Mouse (Mus musculus) megakaryocyte progenitor cell, adult 5-6 weeks (primary cell): ENCODE results near the gene Vstm2l. TPM values are rescaled to one million over a fixed set of nuclear protein-coding genes. Genes with fewer than 3 reads are reported as not detected.

Experiments
- ATAC-seq: replicated peaks from 2 replicates; pipeline ENCODE4 v1.8.0; 2016; ENCODE audit warnings: mild to moderate bottlenecking, moderate TSS enrichment, inconsistent platforms; ENCODE audit not compliant: poor library complexity
- total RNA-seq, 2 experiments: library from RNA; stranded (forward) in 1 of 2; stranded (reverse) in 1 of 2; fragments of 157-497, 149-512 nt in 1 of 2; fragments of 200-1000 nt in 1 of 2; gene quantifications; 2 replicates each; pipeline versions ENCODE4 v1.2.3 to v1.2.4; 2015 to 2017

The Vstm2l gene
- total RNA-seq, 2 experiments from 2014 or later: not detected

DNA sequence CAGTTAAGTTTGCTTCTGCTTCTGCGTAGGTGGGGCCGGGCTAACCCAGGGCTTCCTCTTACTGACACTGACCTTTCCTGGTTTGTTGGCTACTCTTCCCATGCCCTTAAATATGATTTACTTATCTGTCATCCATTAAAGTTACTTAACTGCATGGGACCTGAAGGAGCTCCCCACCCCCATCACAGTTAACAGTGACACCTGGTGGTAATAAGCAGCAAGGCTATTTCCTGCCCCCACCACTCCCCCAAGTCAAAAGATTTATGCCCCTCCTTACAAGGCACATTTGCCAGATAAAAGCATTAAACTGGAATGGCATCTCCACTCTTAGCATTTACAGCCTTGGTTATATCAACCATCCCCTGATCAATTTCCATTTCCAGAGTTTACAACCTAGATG is 75.5 kb downstream of the Vstm2l start:
- peak; percentile 55; the same call in 1 of the 2 replicates for ATAC-seq

DNA sequence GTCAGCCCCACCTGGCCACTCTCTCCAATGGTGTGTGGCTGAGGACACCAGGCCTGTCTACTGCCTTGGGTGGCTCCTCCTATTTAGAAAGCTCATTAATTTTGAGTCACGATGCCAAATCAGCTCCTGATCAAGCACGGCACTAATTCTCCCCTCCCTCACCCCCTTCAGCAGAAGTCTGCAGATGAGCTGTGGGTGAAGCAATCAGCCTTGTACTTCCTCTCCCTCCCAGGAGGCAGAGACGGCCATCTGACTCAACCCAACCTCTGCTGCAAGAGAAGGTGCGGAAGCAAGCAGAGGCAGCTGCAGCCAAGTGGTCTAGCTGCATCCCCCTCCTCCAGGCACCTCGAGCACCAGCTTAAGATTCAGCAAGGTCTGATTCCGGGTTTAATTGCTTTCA is 76.6 kb downstream of the Vstm2l start:
- peak; percentile 89 for ATAC-seq

DNA sequence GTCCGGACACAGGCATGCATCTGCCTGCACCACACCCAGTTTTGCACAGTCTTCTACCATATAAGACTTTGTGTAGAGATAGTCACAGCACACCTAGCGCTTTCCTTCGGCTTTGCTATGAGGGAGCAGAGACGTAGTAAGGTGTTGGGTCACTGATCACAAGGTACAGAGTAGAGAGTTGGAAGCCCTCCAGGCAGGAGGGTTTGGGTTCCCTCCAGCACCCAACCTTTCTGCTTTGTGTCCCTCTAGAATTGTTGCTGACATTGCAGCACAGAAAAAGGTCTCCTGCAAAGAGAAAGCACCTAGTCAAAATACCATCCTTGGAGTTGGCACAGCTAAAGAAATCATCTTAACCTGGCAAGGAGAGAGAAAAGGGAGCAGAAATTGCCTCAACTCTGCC is 78.0 kb downstream of the Vstm2l start:
- ATAC-seq: no peak

Other genes starting within 250 kb of the Vstm2l start
- gene Ctnnbl1, start 177.3 kb upstream of the Vstm2l start, total RNA-seq (2015): 22.5 and 26.0 TPM in 2 replicates
- gene Ctnnbl1, start 177.3 kb upstream of the Vstm2l start, total RNA-seq (2017): 44.0 and 52.0 TPM in 2 replicates
- 16.6 and 20.2 TPM in 2 replicates for gene Tti1, start 113.8 kb downstream of the Vstm2l start, total RNA-seq (2015)
- 22.7 and 25.6 TPM in 2 replicates for gene Tti1, start 113.8 kb downstream of the Vstm2l start, total RNA-seq (2017)
- gene Rprd1b, start 113.8 kb downstream of the Vstm2l start, total RNA-seq (2015): 30.5 and 38.4 TPM in 2 replicates
- gene Rprd1b, start 113.8 kb downstream of the Vstm2l start, total RNA-seq (2017): 18.6 and 23.9 TPM in 2 replicates
- 0.07 and 0.39 TPM in 2 replicates for gene Tgm2, start 231.8 kb downstream of the Vstm2l start, total RNA-seq (2015)
- 0.58 and 1.5 TPM in 2 replicates for gene Tgm2, start 231.8 kb downstream of the Vstm2l start, total RNA-seq (2017)